Mouse (Mus musculus): ENCODE data around the gene Phactr1. TPM values are rescaled to one million over a fixed set of nuclear protein-coding genes. Genes with fewer than 3 reads are reported as not detected.
A peak's percentile ranks its signal among the peaks of the same experiment; 100 is the strongest.

Gene Phactr1
- 10 to 100 TPM; 11.0 to 12.5 TPM for total RNA-seq (2021)

DNA sequence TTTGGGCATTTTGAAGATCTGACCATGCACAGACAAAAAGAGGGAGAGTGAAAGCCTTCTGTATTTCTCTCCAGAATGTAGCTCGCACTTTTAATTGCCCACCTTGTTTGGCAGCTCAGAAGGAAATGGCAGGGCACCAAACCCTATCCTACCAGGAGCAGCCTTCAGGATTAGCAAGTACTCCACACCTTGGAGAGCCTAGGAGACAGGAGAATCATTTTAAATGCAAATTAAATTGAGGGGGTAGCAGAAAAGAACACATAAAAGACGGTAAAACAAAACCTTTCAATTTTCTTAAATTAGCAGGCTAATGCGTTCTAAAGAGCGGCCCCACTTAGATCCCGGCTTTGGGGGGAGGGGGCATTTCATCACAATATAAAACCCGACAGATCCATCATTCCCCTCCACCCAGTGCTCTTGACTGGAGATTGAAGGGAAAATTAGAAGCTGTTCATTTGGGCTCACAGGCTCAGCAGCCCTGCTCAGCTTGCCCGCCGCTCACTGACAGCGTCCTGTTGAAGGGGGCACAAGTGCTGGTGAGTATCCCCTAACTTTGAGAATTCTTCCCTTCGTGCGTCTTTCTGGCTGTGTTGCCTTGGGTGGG lies at the start of gene Phactr1:
Gene Phactr1 (plus strand): TSS at position 233 of the 604 bp plus-strand sequence.
- intact Hi-C loops (cut with DNase I), result no loop called here

DNA sequence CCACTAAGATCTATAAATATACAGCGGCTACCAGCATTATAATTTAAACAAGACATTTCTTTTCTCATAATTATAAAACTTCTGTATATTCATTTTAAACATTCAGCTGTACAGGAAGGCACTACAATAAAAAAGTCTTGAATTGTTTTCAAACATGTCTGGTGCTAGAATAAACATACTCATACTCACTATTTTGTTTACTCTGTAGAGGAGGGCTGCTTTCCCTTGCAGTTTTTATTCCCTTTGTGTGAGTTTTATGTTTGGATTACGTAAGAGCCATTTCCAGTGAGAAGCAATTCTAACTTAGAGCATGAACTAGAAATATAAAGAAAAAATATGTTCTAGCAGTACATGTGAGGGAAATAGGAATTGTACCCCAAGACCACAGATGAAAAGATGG lies 45.5 kb upstream of the Phactr1 start:
- DNase-seq, result no peak
- intact Hi-C loops (cut with DNase I), result no loop called here

More for the DNA sequence above, at the start of gene Phactr1:
- DNase-seq, result no peak

DNA sequence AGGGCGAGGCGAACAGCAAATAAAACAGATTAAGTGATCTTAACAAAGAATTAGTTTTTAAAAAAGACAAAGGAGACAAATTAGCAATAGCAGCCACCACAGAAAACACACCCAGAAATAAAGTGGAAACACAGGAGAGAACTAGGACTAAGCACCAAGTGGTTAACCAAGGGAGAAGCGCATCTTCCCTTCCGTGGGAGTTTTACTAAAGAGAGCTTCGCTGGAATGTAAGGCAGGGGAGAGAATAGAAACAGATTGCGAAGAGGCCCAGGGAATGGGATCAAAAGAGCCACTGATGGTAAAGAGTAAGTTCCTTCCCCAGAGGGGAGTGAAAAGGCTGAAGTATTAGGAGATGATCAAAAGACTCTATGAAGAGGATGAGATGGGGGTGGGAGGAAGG lies 30.2 kb upstream of the Phactr1 start:
- DNase-seq, result no peak
- intact Hi-C loops (cut with DNase I), result no loop called here

DNA sequence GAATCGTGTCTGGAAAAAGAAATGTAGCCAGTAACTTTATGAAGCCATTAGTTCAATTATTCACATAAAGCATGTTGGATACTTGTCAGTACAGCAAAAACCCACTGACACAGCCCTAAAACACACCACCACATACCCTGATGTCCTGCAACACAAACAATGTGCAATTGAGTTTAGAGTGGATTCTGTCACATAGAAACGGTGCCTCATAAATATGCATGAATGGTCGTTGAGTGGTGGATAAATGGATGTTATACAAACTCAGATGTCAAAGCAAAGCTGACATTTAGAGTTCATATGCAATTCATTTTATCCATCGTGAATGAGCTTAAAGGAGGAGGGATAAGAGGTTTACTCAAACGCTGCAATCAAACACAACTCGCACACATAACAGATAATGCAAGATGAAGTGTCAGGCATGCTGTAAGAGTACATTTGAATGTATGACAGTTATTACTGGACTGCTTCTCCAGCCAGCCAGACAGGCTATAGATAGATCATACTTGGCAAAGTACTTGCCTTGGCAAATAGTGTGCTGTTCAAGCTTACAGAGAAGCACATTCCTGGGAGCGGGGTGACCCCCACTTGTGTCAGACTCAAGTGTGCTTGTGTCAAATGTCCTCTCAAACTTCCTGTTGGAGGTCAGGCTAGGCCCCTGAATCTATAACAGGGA lies 23.6 kb upstream of the Phactr1 start:
- intact Hi-C loops (cut with DNase I), result no loop called here
- DNase-seq, result peak; percentile 43 to 57

DNA sequence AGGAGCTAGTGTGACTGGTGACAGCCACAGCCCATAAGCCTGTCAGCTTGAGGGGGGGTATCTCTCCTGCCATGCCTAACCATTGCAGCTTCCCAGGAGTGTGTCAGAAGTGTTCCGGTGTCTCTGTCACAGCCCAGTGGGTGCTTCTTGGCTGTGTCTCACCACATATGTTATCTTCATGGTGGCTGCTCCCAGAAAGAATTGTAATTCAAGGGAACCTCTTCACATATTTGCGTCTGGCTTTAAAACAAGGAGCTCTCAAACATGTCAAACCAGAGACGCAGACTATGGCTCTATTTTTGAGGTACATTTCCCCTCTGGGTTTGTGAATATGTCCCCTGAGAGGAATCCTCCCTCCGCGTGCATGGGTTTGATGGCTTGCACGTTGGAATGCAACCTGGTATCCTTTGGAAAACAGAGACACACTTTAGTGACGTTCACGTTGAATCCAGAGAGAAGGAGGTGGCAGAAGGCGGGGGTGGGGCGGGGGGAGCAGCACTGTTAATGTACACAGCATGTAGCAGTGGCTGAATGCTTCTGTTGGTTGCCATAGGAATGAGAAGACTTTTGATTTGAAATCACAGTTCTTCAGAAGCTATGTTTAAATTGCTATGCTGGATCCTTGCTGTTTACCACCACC lies 8.7 kb upstream of the Phactr1 start:
- DNase-seq, result no peak
- intact Hi-C loops (cut with DNase I), result no loop called here

DNA sequence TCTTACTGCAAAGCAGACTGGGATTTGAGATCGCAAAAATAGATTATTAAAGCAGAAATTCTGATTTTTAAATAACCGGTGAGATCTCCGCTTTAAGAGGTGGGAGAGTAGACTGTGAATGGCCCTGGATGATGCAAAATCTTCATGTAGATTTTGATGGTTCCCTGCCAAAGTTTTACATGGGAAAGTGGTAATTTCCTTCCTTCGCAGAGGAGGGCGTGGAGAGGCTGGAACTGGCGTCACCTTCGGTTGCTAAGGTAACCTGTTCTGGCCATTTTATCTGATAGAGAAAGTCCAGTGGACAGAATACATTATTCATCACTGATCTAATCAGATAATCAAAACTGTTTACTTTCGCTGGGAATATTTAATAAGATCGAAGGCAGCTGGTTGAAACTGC lies 876 bp downstream of the Phactr1 start:
- no peak for DNase-seq
- intact Hi-C loops (cut with DNase I), result no loop called here

DNA sequence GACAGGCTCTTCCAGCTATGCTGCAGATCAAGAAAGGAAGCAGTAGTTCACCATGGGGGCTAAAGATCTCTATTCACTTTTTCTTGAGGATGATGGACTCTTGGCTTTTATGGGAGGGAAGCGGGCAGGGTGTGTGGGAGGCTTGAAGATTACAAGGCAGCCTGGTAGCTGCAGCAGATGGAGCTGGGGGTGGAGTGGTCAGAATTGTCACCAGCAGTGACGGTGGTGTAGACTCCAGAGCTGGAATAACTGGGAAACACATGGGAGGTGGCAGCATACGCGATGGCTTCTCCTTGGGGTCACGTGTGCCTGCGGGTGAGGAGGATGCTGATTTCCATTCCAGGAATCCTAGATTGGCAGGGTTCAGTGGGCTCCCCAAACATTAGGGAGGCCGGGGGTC lies 3.8 kb downstream of the Phactr1 start:
- DNase-seq, result no peak
- intact Hi-C loops (cut with DNase I), result no loop called here

DNA sequence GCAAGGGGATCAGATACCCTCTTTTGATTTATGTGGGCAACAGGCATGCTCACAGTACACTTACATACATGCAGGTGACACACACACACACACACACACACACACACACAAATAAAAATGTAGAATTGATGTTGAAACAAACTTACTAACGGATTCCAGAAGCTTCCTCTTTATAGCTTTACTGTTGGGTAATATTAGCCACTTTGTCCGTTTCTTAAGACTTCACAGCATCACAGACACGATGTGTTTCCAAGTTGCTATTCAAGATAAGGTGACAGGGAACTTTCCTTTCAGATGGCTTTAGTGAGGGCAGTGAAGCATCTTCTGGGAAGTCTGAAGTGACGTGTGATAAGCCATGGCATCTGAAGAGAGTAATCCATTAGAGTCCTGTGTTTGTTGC lies 11.8 kb downstream of the Phactr1 start:
- DNase-seq, result no peak
- intact Hi-C loops (cut with DNase I), result no loop called here

DNA sequence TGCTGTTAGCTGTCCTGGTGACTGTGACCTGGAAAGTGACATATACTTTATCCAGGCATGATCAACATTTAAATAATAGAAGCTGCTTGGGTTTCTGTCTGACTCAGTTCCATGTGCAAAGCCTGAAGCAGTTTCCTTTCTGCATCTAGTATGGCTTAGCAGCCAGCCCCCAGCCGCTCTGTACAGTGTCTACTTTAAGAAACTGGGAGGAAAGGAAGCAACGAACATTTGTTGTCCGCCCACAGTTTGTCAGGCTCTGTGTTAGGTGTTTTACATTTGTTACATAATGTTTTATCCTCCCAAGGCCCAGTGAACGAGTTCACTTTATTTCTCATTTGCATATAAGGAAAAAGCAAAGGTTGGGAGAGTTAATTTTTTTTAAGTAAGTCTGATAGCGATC lies 16.2 kb downstream of the Phactr1 start:
- DNase-seq, result no peak
- intact Hi-C loops (cut with DNase I), result no loop called here

DNA sequence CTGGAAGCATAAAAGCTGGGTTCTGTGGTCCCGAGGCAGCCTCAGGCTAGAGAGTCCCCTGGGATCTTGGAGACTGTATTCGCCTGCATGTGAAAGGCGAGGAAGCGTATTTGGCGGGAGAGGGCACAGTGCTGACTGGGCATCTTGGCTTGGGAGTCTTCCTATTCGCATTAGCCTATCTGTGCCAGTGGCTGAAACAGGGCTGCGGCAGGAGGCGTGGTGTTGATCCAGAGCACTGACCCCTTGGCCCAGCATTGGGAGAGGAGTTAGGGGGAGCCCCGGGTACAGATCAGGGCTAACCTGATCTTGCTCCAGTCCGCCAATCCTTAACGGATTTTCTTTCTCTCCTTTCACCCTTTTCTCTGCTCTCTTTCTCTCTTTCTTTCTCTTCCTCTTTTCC lies 28.7 kb downstream of the Phactr1 start:
- DNase-seq, result no peak
- intact Hi-C loops (cut with DNase I), result no loop called here

DNA sequence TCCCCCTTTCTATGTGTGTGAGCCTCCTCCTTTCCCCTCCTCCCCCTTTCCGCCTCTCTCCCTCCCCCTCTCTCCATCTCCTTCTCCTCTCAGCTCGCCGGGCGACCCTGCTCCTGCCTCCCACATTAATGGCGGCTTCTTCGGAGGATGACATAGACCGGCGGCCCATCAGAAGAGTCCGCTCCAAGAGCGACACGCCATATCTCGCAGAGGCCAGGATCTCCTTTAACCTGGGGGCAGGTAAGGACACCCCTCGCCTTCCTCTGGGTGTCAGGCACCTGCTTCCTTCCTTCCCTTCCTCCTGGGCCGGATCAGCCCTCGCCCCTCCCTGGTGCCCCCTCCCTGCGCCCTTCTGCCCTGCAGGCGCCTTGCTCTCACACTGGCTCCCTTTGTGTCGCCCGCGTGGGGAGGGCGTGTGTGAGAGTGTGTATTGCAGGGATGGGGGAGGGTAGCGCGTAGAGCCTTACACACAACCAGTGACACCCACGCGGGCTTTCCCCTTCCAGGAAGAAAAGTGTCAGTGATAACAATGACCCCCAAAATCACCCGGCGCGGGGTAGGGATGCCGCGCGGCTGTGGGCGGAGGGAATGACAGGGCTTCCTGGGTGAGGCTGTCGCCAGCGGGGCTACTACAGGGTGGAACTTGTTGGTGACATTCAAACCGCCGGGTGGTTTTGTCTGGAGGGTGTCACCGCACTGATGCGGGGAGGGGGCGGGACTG lies 29.3 kb downstream of the Phactr1 start:
- DNase-seq, result no peak
- intact Hi-C loops (cut with DNase I), result no loop called here

DNA sequence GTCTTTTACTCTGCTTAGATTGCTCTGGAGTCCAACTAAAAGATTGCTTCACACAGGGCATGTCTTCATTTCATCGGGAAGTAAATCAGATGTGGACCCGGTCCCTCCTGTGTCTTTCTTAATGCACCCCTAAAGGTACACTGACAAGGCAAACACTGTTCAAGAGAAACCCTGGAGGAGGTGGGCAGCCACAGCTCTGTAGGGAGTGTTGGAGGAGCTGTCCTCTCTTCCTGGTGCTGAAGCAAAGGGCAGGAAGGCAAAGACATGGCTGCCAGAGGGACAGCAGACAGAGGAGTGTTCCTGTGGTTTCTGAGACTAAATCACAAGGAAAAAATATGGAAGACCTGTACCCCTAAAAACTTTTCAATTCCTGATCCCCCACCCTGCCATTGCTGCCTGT lies 31.1 kb downstream of the Phactr1 start:
- intact Hi-C loops (cut with DNase I), result no loop called here
- peak; percentile 65 to 74 for DNase-seq

DNA sequence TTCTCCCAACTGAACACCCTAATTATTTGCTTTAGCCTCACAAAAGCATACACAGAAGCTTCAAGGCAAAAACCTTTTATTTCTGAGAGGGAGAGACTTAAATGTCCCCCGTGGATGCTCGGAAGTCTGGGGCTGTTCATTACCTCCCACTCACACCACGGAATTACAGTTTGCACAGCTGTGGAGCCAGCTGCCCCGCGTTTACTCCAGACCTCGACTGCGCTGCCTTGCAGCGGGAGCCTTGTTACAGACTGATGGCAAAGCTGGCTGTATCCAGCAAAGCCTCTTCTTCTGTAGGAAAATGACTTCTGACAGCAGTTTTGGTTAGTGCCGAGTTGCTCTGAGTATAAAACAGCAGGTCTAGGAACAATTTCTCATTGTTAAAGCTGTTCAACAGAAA lies 39.0 kb downstream of the Phactr1 start:
- intact Hi-C loops (cut with DNase I), result no loop called here
- DNase-seq, result no peak

DNA sequence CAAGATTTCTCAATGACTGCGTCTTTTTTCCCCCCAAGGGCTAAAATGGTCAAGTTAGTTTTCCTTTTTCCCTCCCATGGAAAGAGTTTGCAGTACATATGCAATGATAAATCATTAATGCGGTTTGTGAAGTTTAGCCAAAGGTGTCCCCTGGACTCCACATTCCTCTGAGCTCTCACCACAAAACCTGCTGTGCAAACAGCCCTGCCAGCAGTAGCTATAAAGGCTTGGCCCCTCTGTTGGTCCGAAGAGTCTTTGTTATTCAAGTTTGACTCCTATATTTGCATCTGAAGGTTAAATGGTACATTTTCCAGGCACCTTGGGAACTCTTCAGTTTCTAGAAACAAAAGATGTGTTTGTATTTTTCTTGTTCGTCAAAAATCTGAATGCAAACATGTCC lies 39.7 kb downstream of the Phactr1 start:
- intact Hi-C loops (cut with DNase I), result no loop called here
- no peak for DNase-seq

DNA sequence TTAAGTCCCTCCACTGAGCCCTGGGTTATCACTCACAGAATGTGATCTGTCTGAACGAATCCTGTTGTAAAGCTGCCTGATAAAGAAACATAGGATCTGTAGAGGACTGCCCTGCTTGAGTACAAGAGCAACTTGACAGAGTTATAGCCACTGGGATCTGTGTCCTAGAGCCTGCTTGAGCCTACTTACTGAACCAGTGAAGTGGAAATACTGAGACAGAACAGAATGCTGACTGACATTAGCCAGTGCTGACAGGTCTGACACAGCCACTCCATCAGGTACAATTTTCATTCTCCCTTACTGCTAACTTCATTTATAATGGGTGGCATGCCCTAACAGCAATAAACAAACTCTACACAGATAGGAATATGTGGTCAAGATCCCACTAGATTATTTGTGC lies 40.2 kb downstream of the Phactr1 start:
- intact Hi-C loops (cut with DNase I), result no loop called here

DNA sequence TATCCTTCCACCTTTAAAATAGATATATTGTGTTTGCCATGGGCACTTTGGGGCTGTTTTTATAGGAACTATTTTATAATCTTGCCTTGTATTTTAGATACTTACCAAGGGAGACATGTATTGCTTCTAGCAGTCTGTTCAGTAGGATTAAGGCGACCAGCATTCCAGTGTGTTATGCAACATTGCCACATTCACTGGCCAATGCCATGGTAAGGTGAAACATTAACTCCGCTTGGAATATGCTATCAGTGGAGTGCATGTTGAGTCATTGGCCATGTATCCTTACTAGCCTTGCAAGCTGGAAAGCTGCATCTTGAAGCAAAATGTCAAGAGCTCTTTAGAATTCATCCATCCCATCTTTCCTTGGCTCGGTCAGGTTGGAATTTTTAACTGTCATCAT lies 43.6 kb downstream of the Phactr1 start:
- DNase-seq, result no peak
- intact Hi-C loops (cut with DNase I), result no loop called here

More for the DNA sequence above, 40.2 kb downstream of the Phactr1 start:
- DNase-seq, result no peak

DNA sequence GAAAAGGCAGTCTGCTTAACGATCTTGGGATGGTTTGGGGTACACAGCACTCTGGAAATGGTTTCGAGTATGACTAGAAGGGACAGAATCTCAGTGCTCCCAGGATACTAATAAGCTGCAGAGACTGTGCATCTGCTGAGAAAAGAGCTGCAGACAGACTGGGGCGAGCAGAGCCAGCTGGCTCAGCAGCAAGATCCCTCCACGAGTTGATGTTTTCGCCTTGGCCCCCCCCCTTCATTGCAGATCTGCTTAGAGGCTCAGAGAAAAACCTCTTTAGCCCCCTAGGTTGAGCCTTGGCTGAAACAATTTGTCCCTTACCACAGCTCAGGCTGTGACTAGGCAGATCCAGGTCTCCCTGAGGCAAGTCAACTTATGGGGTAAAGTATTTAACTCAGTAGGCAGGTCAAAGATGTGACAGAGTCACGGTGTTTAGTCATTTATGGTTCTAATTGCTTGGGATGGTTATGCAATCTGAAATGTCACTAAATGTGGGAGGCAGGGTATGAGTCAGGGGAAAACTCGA lies 45.3 kb downstream of the Phactr1 start:
- DNase-seq, result peak; percentile 11 to 15
- intact Hi-C loops (cut with DNase I), result no loop called here

DNA sequence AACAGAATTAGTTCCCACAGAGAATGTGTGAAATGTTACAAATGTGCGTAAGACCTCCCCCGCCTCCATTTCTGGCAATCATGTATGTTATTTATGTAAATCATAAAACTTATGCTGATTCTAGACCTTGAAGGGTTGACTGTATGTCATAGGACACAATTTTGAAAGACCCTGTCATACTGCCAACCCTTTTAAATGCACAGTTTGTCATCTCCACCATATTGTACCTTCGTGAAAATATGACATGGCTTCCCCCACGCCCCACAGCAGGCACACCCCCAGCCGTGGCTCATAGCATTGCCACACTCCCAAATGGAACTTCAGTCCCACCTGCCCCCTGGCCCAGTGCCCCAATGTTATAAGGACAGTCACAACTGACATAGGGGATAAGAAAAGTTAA lies 57.1 kb downstream of the Phactr1 start:
- intact Hi-C loops (cut with DNase I), result no loop called here
- no peak for DNase-seq

DNA sequence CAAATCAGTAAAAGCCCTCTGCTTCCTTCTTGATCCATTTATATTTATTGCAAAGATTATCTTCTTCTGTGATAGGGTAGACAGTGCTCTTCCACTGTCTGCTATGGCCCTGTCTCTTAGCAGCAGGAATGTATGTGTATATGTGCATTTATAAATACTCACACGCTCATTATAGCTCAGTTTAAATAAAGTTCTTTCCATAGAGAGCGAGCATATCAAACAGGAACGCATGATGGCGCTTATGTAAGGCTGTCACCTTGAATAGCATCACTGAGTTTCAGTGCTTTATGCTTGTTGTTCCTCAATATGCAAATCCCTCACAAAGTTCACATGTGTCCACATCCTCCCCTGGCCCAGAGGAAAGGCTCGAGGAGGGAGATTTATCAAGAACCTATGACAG lies 57.7 kb downstream of the Phactr1 start:
- DNase-seq, result no peak
- intact Hi-C loops (cut with DNase I), result no loop called here

DNA sequence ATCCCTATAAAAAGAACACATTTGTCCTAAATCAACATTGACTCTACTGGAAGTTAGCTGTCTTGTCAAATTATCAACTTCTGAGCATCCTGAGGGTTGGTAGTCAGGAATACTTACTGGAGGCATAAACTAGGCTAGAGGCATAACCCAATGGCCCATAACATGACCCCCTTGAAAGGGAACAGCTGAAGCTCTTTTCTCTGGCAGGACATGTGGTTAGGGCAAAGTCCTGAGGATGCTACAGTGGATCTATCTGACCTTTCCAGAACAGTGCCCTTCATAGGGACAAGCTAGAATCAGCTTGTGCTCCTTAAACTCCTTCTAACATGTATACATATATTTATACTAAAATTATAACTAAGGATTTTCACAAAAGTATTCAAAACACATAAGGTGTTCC lies 61.8 kb downstream of the Phactr1 start:
- intact Hi-C loops (cut with DNase I), result no loop called here
- DNase-seq, result no peak

DNA sequence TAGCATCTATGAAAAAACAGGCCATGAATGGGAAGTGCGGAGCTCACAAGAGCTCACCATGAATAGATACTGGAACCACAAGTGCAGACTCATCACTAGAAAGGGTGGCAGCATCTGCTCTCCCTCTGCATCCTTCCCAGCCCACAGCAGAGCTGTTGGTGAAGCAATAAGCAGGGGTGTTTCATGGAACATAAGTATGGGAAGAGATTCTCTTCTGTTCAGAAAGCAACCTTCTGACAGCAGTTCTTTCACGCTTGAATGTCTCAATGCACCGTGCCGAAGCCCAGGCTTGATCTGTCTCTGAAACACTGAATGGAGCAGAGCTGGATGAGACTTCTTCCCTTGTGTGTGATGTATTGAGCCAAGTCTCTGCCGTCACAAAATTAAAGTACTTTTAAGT lies 64.0 kb downstream of the Phactr1 start:
- DNase-seq, result no peak
- intact Hi-C loops (cut with DNase I), result no loop called here

Measured in heart, postnatal 10 days (tissue).